Mouse (Mus musculus): Measurements from ENCODE around the gene Xbp1. TPM values are rescaled to one million over a fixed set of nuclear protein-coding genes. Genes with fewer than 3 reads are reported as not detected.

Gene Xbp1
- polyA plus RNA-seq, 1 experiment from 2014 or later = 116 TPM

DNA sequence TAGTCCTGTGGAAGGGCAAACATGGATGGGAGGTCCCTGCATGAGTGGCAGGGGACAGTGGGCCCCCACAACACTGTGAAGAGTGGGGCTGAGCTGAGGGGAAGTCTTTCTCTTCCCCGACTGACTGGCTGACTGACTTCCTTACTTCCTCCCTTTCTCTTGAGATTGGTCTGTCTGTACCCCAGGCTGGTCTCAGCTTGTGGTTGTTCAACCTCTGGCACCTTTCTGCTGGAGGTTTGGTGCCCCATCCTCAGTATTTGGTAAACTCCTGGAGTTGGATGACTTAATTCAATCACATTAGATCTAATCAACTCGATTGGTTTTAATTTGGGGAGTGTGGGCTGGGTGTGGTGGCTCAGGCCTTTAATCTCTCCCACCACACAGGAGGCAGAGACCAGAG, 46.0 kb downstream of the Xbp1 start:
- no peak overlapping the region for H3K4me2 ChIP-seq (ENCODE audit: low read depth, low read length)
- H3K9ac ChIP-seq (ENCODE audit: low read depth, low read length) = no peak overlapping the region
- no peaks in the 10 kb centered on the region for H3K36me3 ChIP-seq (ENCODE audit: control insufficient read depth, insufficient read depth)
- H3K4me3 ChIP-seq (ENCODE audit: low read depth, low read length) = no peak overlapping the region
- no peaks in the 10 kb centered on the region for H3K27me3 ChIP-seq (ENCODE audit: control insufficient read depth, insufficient read depth, low read depth, low read length)
- no peak overlapping the region for H3K27ac ChIP-seq (ENCODE audit: low read length)
- H3K4me1 ChIP-seq (ENCODE audit: control insufficient read depth, low read depth, low read length) = peaks cover 4% of the 10 kb centered on the region
- ATAC-seq (ENCODE audit: low read depth) = no peak
- 10% methylated on average over 2 of the region's 2 CpGs for WGBS (ENCODE audit: insufficient replicate concordance)
- H3K9me3 ChIP-seq (replicated peaks; ENCODE audit: control insufficient read depth, low read length) = no peaks in the 10 kb centered on the region

DNA sequence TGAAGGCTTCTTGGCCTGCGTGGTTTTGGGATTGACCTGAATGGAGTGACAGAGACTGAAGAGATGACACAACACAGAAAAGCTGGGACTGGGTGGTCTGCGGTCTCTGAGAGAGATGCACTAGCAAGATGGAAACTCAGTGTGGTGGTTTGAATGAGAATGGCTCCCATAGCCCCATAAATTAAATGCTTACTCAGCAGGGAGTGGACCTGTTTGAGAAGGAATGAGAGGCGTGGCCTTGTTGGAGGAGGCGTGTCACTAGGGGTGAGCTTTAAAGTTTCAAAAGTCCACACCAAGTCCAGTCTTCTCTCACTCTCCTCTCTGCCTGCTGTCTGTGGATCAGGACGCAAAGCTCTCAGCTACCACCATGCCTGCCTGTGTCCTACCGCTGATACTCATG, 47.2 kb downstream of the Xbp1 start:
- Histone ChIP-seq H3K9me3 (replicated peaks; ENCODE audit: control insufficient read depth, low read length) (no peaks in the 10 kb centered on the region), H3K36me3 (ENCODE audit: control insufficient read depth, insufficient read depth) (no peaks in the 10 kb centered on the region), H3K27ac (ENCODE audit: low read length) (no peak overlapping the region), H3K4me1 (ENCODE audit: control insufficient read depth, low read depth, low read length) (peaks cover 13% of the 10 kb centered on the region), H3K9ac (ENCODE audit: low read depth, low read length) (no peak overlapping the region), H3K4me2 (ENCODE audit: low read depth, low read length) (no peak overlapping the region), H3K4me3 (ENCODE audit: low read depth, low read length) (no peak overlapping the region), H3K27me3 (ENCODE audit: control insufficient read depth, insufficient read depth, low read depth, low read length) (no peaks in the 10 kb centered on the region)
- WGBS (ENCODE audit: insufficient replicate concordance) = 91% methylated on average over 6 of the region's 6 CpGs
- ATAC-seq (ENCODE audit: low read depth) = no peak

DNA sequence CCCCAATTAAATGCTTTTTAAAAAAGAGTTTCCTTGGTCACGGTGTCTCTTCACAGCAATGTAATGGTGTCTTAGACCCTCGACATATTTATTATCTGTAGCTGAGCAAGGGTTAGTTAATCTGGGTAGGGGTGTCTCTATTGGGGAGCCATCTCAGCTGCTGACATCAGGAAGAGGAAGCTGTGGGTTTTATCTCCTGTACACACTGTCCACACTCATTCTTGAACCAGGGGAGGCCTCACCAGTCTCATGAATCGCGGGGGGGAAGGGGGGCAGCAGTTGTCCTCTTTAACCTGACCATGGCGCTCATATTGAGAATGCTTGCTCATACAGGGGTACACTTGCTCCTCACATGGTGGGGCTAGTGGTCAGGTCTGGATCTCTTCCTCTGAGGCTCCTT, 47.6 kb downstream of the Xbp1 start:
- no peak for ATAC-seq (ENCODE audit: low read depth)
- H3K4me1 ChIP-seq (ENCODE audit: control insufficient read depth, low read depth, low read length) = peaks cover 12% of the 10 kb centered on the region
- 31% methylated on average over 5 of the region's 5 CpGs for WGBS (ENCODE audit: insufficient replicate concordance)

GRCm38 (mm10) chr11:5569474-5569873, 49.0 kb downstream of the Xbp1 start, which contains the start of gene Ankrd36:
Ankrd36 (plus strand) TSS chr11:5569684.
- ATAC-seq (ENCODE audit: low read depth) = no peak
- no peaks in the 10 kb centered on the region for H3K36me3 ChIP-seq (ENCODE audit: control insufficient read depth, insufficient read depth)
- peaks cover 21% of the 10 kb centered on the region for H3K4me1 ChIP-seq (ENCODE audit: control insufficient read depth, low read depth, low read length)
- no peak within 1 kb of the TSS for H3K4me3 ChIP-seq (ENCODE audit: low read depth, low read length)
- 79% methylated on average over 12 of the region's 12 CpGs for WGBS (ENCODE audit: insufficient replicate concordance)
- H3K9ac ChIP-seq (ENCODE audit: low read depth, low read length) = no peak within 1 kb of the TSS
- no peaks in the 10 kb centered on the region for H3K27me3 ChIP-seq (ENCODE audit: control insufficient read depth, insufficient read depth, low read depth, low read length)
- H3K9me3 ChIP-seq (replicated peaks; ENCODE audit: control insufficient read depth, low read length) = no peaks in the 10 kb centered on the region
- no peak within 1 kb of the TSS for H3K27ac ChIP-seq (ENCODE audit: low read length)
- H3K4me2 ChIP-seq (ENCODE audit: low read depth, low read length) = no peak within 1 kb of the TSS

More for the DNA sequence above, 47.6 kb downstream of the Xbp1 start:
- H3K27ac ChIP-seq (ENCODE audit: low read length) = no peak overlapping the region
- no peaks in the 10 kb centered on the region for H3K9me3 ChIP-seq (replicated peaks; ENCODE audit: control insufficient read depth, low read length)
- H3K36me3 ChIP-seq (ENCODE audit: control insufficient read depth, insufficient read depth) = no peaks in the 10 kb centered on the region
- H3K9ac ChIP-seq (ENCODE audit: low read depth, low read length) = no peak overlapping the region
- H3K27me3 ChIP-seq (ENCODE audit: control insufficient read depth, insufficient read depth, low read depth, low read length) = no peaks in the 10 kb centered on the region
- H3K4me2 ChIP-seq (ENCODE audit: low read depth, low read length) = no peak overlapping the region
- no peak overlapping the region for H3K4me3 ChIP-seq (ENCODE audit: low read depth, low read length)

DNA sequence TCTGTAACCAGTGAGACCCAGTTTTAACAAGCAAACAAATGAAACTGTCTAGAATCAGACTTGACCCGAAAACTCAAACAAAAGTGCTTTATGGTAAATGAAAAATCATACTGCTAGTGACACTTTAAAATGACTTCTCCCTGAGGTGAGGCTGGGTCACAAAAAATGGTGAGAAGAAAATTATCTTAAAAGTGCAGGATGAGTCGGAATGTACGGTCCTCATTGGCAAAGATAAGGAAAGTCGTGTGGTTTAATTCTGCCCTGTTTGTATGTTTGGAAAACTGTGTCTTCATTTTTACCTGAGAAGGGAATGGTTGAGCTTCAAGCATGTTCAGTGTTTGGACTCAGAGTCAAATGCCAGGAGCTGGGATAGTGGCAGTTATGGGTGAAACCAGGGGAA, 51.4 kb downstream of the Xbp1 start:
- 37% methylated on average over 4 of the region's 4 CpGs for WGBS (ENCODE audit: insufficient replicate concordance)
- Histone ChIP-seq H3K4me2 (ENCODE audit: low read depth, low read length) (no peak overlapping the region), H3K27ac (ENCODE audit: low read length) (peak overlapping the region; percentile 68), H3K4me1 (ENCODE audit: control insufficient read depth, low read depth, low read length) (peaks cover 31% of the 10 kb centered on the region), H3K9ac (ENCODE audit: low read depth, low read length) (no peak overlapping the region), H3K4me3 (ENCODE audit: low read depth, low read length) (no peak overlapping the region), H3K27me3 (ENCODE audit: control insufficient read depth, insufficient read depth, low read depth, low read length) (no peaks in the 10 kb centered on the region), H3K9me3 (replicated peaks; ENCODE audit: control insufficient read depth, low read length) (no peaks in the 10 kb centered on the region), H3K36me3 (ENCODE audit: control insufficient read depth, insufficient read depth) (no peaks in the 10 kb centered on the region)
- ATAC-seq (ENCODE audit: low read depth) = no peak

- 19% methylated on average over 2 of the region's 2 CpGs for WGBS (ENCODE audit: insufficient replicate concordance)
- ATAC-seq (ENCODE audit: low read depth) = peak; percentile 94
- Histone ChIP-seq H3K9me3 (replicated peaks; ENCODE audit: control insufficient read depth, low read length) (no peaks in the 10 kb centered on the region), H3K4me3 (ENCODE audit: low read depth, low read length) (peak overlapping the region; percentile 30; the same call in 1 of the 2 replicates), H3K9ac (ENCODE audit: low read depth, low read length) (no peak overlapping the region), H3K27ac (ENCODE audit: low read length) (peak overlapping the region; percentile 93), H3K4me2 (ENCODE audit: low read depth, low read length) (peak overlapping the region; percentile 51), H3K4me1 (ENCODE audit: control insufficient read depth, low read depth, low read length) (peaks cover 31% of the 10 kb centered on the region), H3K36me3 (ENCODE audit: control insufficient read depth, insufficient read depth) (no peaks in the 10 kb centered on the region), H3K27me3 (ENCODE audit: control insufficient read depth, insufficient read depth, low read depth, low read length) (no peaks in the 10 kb centered on the region)
Observed at GRCm38 (mm10) chr11:5573821-5574220, 53.4 kb downstream of the Xbp1 start.

DNA sequence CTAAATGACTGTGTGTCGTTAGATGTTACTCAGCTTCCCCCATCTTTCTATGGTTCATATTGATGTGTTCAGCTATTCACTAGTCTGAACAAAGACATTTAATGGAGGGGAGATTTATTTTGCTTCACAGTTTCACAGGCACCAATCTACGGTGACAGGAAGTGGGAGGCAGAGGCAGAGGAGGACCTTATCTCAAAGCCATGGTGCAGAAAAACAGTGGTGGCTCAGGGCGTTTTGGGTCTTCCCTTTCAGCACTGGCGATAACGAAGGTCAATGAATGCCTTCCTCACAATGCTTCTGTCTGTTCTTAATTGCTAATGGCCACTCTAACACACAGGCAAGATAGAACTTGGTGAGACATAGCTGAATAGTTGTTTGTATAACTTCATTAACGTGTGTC, 54.6 kb downstream of the Xbp1 start:
- H3K27me3 ChIP-seq (ENCODE audit: control insufficient read depth, insufficient read depth, low read depth, low read length) = no peaks in the 10 kb centered on the region
- peaks cover 31% of the 10 kb centered on the region for H3K4me1 ChIP-seq (ENCODE audit: control insufficient read depth, low read depth, low read length)
- H3K9ac ChIP-seq (ENCODE audit: low read depth, low read length) = no peak overlapping the region
- no peaks in the 10 kb centered on the region for H3K9me3 ChIP-seq (replicated peaks; ENCODE audit: control insufficient read depth, low read length)
- peak; percentile 76 for ATAC-seq (ENCODE audit: low read depth)
- H3K36me3 ChIP-seq (ENCODE audit: control insufficient read depth, insufficient read depth) = no peaks in the 10 kb centered on the region
- peak overlapping the region; percentile 59 for H3K27ac ChIP-seq (ENCODE audit: low read length)
- H3K4me2 ChIP-seq (ENCODE audit: low read depth, low read length) = peak overlapping the region; percentile 37
- H3K4me3 ChIP-seq (ENCODE audit: low read depth, low read length) = no peak overlapping the region
- 37% methylated on average over 6 of the region's 6 CpGs for WGBS (ENCODE audit: insufficient replicate concordance)

Other genes with a start within 250 kb of the Xbp1 start
- gene Znrf3, start 75.8 kb upstream of the Xbp1 start, polyA plus RNA-seq (2015; fragmentation: Nextera tagmentation; extraction: Ambion mirVana) = 2.9 and 3.1 TPM in 2 replicates
- gene Ccdc117, start 21.5 kb downstream of the Xbp1 start, polyA plus RNA-seq (2015; fragmentation: Nextera tagmentation; extraction: Ambion mirVana) = 6.8 and 7.5 TPM in 2 replicates
- 1.9 and 2.5 TPM in 2 replicates for gene Ankrd36, start 49.0 kb downstream of the Xbp1 start, polyA plus RNA-seq (2015; fragmentation: Nextera tagmentation; extraction: Ambion mirVana)
- gene Mrps24, start 195.0 kb downstream of the Xbp1 start, polyA plus RNA-seq (2015; fragmentation: Nextera tagmentation; extraction: Ambion mirVana) = 85.2 and 88.3 TPM in 2 replicates
- 8.4 and 9.4 TPM in 2 replicates for gene Urgcp, start 241.7 kb downstream of the Xbp1 start, polyA plus RNA-seq (2015; fragmentation: Nextera tagmentation; extraction: Ambion mirVana)

Measured in liver, embryonic 16.5 days (tissue).